Mouse (Mus musculus) left cerebral cortex, adult 18-20 months (tissue): ENCODE data around the gene Dnajc5g. TPM values are rescaled to one million over a fixed set of nuclear protein-coding genes. Genes with fewer than 3 reads are reported as not detected.
A peak's percentile ranks its signal among the peaks of the same experiment; 100 is the strongest.

Experiments
- DNase-seq, 2 experiments: peaks; one replicate each; pipeline ENCODE4 v3.0.0; 2021 to 2022; ENCODE audit warnings: low spot score in 2 of 2, mixed read lengths in 1 of 2
- long read RNA-seq, 2 experiments: library from polyadenylated mRNA; stranded (forward); transcript quantifications; one replicate each; pipeline ENCODE4 v2.0.0; 2021
- total RNA-seq, 2 experiments: library from RNA; stranded (reverse); gene quantifications; 2 replicates each; pipeline ENCODE4 v1.2.3; 2021

Dnajc5g gene
- total RNA-seq: not detected
- long read RNA-seq, experiment 1: 0 reads
- long read RNA-seq, experiment 2: 0 reads

DNA sequence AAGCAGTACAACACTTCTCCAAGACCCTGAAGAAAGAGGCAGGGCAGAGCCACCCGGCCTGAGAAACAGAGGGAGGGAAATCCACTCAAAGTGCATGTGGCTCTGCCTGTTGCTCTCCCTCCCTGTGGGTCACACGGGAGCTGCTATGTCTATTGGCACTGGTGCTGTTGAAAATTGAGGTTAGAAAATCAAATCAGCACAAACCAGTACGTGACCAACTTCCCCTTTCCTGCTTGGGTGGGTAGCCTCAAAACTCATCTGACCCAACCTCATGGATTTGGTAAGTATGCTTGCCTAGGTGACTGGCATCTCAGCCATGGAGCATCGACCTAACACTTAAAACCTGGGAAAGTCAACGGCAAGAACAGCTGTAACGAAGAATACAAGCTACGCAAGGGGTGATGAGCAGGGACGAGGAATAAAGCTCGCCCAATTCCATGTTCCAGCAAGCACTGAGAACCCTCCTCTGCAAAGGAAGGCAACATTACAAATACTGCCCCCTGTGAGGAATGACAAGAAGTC lies at the start of gene Dnajc5g:
Gene Dnajc5g, plus strand, starts transcription at position 472 of the 522 bp plus-strand sequence.
- DNase-seq: no peak

DNA sequence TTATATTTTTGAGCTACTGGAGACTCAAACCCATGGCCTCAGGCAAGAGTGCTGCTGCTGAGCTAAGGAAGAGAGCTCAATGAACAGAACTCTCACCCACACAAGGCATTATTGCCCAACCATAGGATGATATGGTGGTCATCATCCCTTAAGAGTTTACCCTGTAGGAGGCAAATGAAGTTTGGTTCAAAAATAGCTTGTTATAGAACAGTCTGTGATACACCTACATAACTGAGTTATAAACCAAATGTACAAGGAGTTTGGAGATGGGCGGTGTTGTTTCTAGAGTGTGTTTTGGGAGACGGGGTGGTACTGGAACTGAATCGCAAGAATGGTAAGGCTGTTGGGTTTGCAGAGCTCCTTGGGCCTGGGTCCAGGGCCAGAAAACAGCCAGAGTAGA lies 36.3 kb upstream of the Dnajc5g start:
- no peak for DNase-seq

DNA sequence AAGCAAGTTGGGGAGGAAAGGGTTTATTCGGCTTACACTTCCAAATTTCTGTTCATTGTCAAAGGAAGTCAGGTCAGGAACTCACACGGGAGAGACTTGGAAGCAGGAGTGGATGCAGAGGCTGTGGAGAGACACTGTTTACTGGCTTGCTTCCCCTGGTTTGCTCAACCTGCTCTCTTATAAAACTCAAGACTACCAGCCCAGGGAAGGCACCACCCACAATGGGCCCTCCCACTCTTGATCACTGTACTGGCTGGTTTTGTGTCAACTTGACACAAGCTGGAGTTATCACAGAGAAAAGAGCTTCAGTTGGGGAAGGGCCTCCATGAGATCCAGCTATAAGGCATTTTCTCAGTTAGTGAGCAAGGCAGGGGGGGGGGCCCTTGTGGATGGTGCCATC lies 35.0 kb upstream of the Dnajc5g start:
- no peak for DNase-seq

DNA sequence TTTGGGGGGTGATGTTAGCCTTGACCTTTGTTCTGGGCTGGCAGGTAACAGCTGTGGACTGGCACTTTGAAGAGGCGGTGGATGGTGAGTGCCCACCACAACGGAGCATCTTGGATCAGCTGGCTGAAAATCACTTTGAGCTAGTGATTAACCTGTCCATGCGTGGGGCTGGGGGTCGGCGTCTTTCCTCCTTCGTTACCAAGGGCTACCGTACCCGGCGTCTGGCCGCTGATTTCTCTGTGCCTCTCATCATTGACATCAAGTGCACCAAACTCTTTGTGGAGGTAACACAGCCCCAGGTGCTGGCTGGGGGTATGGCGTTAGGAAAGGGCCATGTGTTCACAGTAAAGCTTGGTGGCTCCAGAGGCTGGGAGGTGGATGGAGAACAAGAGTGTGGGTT lies 34.3 kb upstream of the Dnajc5g start:
- no peak for DNase-seq

DNA sequence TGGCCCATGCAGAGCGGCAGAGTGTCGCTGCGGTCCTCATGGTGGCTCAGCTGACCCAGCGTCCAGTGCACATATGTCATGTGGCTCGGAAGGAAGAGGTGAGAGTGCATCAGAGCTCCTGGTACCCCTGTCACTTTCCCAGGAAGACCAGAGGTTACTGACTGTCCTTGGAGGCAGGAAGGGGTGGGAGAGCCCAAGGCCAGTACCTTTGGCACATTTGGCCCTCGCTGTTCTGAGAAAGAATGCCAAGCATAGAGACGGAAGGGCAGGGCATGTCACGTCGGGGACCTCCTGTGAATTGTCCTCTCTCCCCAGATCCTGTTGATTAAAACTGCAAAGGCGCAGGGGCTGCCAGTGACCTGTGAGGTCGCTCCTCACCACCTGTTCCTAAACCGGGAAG lies 32.9 kb upstream of the Dnajc5g start:
- DNase-seq: no peak

DNA sequence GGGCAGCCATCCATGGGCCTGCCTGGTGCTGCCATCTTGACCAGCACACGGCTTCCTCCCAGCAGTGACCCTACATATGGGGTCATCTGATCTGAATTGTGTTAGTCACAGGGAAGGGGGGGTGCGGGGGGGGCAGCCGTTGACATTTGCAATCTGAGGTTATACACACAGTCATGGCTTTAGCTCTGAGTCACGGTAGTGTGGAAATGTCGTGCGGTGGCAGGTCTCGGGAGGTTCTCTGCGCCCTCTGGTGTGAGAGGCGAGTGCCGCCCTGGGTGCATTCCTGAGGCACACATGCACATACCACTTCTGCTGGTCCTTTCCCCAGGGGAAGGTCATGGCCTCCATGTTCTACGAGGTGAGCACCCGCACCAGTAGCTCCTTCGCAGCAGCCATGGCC lies 29.7 kb upstream of the Dnajc5g start:
- DNase-seq: no peak

DNA sequence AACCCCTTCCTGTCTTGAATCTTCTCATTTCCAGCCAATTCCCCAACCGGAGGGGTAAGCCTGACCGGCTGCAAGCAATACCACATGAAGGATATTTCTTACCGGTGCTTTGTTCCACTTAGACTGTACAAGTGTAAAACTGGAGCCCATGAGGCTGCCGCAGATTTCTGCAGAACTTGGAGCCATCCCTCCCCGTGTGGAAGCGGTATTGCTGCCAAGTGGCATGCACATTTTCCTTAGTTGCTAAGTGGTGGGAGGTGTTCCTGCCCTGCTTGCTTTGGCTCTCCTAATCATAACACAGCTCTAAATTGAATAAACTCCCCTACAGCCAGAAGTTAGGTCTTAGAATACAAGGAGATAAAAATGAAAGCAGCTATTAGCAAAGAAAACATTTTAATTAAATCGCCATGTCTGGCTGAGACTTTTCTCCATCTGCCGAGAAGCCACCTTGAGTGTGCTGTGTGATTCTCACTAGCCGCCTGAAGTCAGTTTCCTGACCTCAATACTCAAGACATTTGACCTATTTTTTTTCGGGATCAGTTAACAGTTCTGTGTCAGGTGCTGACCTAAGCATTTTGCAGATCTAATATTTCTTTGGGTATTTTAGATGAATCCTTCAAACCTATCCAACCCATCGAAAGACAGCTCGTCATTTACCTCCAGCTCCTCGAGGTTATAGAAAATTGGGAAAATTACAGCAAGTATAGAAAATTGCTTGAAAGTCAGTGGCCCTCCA lies 25.9 kb upstream of the Dnajc5g start:
- peak; percentile 58 to 74 for DNase-seq

DNA sequence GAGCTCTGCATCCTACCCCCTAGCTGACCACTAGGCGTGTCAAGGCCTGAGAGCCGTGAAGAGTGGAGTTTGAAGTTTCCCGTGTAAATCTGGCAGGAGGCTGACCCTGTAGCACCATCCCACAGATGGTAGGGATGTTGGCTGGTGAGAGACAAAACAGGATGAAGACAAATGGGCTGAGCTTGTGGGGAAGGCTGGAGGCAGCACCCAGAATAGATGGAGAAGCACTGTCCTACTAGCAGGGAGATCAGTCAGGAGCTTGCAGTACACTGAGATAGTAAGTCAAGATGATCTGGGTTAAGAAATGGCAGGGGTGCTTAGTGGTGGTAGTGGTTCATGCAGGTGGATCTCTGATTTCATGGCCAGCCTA lies 25.3 kb upstream of the Dnajc5g start:
- DNase-seq: no peak

DNA sequence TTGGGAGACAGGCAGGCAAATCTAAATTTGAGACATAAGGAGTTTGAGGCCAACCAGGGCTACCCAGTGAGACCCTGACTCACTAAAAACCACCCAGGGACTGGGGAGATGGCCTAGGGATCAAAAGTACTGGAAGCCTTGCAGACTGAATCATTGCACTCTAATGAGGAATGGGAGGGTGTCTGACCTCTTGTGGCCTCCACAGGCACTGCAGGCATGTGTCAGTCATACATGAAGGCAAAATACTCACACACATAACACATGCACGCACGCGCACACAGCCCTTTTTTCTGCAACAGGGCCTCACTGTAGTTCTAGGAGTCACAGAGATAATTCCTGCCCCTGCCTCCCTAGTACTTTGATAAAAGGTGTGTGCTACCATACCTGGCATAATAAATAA lies 24.7 kb upstream of the Dnajc5g start:
- no peak for DNase-seq

DNA sequence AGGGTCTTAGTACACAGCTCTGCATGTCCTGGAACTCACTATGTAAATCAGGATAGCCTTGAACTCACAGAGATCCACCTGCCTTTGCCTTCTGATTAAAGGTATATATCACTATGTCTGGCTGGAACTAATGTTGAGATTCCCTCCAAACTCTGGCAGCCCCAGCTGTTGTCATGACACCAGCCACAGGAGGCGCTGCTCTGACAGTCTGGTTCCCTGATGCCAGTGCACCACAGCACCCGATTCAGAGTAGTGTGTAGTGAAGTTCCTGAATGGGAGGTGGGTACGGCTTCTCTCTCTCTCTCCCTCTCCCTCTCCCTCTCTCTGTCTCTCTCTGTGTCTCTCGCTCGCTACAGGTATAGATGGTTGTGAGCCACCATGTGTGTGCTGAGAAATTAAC lies 23.7 kb upstream of the Dnajc5g start:
- DNase-seq: peak in 1 of 2 experiments; percentile 68

DNA sequence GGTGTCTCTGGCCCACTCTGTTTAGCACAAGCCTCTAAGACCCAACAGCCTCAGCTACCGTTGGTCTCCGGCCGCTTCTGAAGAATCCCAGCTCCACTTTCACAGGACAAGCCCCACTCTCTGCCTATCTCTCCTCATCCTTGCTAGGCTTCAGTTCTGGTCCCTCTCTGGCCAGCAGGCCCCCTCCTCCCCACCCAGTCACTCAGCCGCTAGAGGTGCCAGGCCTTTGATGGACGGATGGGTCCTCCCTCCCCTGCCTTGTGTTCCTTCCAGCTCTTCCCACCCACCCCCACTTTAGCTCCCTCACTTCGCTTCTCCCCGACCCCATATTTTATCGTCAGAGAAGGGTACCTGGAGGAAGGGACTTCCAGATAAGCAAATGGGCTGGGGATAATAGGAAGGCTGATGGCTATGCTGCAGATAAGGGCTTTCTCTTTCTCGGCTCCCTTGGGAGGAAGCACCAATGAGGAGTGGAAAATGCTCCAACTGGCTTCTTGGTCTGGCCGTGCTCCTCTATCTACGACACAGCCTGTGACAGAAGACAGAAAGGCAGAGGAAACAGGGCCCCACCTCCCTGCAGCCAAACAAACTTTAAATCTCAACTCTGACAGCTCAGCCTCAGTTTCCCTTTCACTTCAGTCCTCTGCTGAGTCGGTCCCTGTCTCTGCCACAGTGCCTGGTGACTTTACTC lies 23.0 kb upstream of the Dnajc5g start:
- no peak for DNase-seq

DNA sequence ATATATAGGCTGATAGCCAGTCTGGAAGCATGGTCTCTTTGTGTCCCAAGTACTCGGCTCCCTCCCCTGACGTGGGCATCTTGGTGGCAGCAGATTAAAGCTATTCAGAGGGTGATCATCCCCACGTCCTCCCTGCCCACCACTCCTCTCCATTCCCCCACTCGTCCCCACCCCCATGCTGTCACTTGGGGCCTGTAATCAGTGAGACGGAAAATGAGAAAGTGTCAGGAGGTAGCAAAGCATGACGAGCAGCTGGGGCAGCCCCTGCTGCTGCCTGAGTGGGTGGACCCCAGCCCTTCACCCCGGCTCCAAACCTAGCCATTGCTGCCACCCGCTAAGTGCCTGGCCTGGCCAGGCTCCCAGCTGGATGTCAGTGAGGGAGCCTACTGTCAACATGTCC lies 22.1 kb upstream of the Dnajc5g start:
- no peak for DNase-seq

DNA sequence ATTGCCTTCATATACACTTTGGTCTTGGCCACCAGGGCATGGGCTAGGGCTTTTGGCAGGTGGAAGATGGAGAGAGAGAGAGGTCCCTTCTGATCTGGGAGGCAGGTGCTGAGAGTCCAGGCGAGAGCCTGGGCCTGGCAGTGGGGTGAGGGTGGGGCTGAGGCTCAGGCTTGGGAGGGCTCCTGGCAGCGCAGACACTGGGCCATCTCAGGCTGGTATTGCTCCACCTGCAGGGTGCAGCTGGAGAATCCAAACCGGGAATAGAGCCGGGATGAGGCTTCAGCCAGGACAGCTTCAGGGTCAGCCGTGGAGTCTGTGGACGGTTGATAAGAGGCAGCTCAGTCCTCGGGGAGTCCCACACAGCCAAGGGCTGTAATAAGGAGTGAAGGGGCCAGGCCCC lies 19.5 kb upstream of the Dnajc5g start:
- DNase-seq: no peak

DNA sequence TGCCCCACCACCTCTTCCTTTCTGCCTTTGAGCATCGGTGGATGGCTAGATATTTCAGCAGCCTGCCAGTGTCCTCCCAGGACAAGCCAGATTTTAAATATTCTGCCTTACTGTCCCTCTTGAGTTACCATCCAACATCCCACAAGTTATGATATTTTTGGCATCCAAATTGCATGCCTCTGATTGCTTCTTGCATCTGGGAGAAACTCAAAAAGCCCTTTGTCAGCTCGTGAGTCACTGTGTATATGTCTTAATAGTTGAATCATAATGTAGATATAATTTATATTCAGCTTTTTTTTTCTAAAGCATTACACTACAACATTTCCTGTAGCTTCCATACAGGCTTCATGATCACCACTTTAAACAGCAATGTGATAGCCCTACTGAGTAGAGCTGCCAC lies 19.0 kb upstream of the Dnajc5g start:
- no peak for DNase-seq

DNA sequence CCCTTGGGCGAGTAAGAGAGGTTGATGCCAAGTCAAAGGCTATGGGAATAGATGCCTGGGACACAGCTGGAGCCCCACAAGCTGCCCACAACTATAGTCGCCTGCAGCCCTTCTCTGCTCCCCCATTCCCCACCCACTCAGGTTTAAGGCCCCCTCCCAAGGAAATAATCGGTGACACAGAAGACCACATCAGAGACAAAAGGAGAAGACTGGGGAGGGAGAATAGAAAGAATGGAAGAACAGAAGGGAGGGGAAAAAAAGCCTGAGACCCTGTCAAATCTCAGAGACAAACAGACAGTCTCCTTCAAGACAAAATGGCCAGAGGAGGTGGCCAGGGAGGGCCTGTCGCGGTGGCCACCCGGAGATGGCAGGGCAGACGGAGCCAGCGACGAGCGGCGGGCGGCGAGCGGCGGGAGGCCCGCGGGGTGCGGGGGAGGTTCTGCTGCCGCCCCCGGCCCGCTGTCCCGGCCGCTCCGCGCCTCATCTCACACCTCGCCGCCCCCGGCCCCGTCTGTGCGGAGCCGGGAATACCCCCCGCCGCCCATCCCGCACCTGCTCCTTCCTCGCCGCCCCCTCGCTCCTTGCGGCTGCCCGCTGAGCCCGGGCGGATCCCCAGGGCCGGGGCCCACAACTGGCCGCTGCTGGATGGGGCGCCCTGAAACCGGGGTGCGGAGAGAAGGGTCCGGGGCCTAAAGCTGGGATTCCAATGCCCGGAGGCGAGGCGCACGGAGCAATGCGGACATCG lies 13.7 kb upstream of the Dnajc5g start:
- peak; percentile 74 to 82 for DNase-seq

DNA sequence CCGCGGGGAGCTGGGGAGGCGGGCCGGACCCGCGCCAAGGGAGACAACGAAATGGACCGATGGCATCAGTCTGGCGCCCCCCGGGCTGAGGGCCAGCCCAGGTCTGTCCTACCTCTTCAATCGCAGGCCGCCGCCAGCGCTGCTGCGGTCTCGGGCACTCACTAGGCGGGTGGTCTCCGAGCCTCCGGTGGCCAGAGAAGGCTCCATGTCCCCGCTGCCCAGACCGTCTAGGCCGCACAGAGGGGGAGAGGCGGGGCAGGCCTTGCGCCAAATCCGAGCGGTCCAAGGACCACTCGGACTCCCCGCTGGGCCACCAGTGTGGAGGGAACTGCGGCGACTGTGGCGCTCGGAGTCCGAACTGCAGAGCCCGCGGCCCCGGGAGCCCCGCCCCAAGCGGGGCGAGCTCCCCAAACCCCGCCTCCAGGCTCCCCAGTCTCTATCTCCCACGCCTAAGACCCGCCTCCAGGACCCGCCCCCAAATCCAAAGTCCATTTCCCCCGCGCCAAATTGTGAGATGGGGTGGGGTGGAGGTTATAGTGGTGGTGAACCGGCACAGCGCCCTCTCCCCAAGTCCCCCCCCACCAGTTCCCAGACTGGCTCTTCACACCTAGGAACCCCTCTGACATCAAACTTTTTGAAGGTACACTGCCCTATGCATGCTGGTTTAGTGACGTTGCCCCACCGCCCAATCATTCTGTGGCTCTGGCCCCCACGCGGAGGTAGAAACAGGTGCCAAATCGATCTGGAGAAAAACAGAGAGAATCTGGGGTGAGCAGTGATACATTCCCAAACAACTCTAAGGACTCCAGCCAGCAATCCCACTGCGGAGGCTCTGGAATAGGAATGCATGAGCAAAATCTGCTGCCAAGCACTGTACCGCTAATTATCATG lies 12.7 kb upstream of the Dnajc5g start:
- DNase-seq: peak; percentile 54 to 71

DNA sequence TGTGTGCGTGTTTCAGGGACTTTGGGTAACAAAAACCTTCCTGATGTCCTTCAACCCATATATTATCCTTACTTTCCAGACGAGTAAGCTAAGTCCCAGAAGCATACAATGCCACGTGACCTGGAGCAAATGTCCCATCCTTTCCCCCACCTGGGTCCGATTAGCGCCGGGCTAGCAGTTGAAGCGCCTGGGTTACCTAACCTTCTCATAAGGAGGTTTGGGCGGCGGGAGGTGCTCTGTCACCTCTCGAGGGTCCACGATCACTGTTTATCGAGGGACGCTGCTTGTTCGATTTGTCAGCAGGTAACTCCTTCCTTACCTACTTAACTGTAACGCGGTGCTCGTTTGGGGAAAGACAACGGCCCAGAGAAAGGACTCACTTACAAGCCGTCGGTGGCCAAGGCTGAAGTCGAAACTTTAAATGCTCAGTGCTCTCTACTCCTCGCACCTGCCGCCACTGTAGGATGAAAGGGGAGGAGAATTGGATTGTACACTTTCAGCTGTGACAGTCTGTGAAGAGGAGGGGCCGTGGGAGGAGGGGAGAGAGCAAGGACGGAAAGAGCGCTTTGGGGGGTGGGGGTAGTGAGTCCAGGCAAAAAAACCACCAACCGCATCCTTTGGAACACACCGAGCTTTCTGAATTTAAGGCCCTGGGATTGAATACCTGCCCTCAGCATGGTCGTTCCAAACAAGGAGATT lies 11.8 kb upstream of the Dnajc5g start:
- peak in 1 of 2 experiments; percentile 56 for DNase-seq

DNA sequence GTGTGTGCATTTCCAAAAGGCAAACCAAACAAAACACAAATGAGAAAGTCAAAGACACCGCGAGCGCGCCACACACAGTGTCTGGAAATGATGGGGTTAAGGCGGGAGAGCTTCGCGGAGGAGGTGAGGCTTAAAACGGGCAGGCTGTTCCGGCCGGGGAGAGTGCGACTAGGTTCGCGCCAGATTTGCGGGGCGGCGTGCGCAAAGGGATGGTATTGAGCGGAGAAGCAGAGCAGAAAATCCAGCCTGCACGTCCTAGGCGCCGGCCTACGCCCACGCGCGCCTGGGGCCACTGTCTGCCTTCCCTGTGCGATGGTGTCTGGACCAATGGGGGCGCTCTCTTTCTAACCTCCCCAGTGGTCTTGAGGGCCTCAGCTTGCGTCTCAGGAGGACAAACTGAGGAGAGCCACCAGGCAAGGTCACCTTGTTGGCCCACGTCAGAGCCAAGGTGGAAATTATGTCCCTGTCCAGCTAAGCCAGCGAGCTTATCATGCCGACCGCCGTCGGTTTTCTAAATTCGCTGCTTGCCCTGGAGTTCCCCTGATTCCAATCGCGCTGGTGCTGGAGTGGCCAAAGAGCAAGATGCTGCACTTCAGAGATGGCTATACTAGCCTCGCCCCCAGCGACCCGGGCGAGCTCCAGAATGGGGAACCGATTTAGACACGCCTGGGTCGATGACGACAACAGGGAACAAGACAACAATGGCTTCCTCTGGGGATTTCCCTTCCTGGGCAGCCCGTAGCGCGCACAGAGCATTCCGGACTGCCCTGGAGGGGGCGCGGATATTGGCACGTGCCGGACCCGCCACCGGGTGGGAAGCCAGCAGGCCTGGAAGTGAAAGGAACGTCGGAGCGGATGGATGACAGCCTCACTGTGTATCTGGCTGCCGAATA lies 11.0 kb upstream of the Dnajc5g start:
- peak; percentile 63 to 82 for DNase-seq
